Mouse (Mus musculus) urinary bladder, postnatal 14 days (tissue): Measurements from ENCODE around the gene Prnd.

Source experiments
- DNase-seq: peaks from one replicate; pipeline ENCODE4 v3.0.0; 2021; ENCODE audit warnings: low spot score

Prnd gene

DNA sequence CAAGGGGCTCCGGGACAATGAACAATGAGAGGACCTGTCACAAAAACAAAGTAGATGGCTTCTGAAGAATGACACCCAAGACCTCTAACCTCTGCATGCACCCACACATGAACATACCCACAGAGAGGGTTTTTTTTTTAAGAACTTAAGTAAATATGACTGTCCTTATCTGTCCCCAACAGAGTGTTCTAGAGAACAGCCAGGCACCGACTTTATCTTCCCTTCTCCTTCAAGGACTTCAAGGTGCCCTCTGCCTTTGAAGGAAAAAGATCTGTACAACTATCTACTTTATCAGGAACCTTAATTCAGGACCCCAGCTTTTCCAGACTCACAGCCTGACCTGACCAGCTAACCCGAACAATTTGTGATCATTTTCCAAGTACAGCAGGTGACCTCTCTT is 10.2 kb upstream of the Prnd start:
- no peak for DNase-seq

DNA sequence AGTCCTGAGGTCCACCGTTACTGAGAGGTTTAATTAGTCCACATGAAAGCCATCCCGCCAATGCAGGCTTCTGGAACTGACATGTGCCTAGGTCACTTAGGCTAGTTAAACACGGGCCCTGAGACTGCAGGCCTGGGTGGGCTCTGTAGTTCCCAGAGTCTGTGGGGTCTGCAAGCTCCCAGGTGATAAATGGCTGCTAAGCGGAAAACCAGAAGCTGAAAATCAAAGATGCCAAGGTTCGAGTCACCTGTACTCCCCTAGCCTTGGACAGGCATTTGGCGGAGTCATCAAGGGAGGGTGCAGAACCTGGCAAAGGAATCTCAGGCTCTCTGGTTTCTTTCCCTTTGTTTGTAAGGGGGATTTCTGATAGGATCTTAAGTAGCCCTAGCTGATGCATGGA is 9.2 kb upstream of the Prnd start:
- DNase-seq = peak; percentile 1

DNA sequence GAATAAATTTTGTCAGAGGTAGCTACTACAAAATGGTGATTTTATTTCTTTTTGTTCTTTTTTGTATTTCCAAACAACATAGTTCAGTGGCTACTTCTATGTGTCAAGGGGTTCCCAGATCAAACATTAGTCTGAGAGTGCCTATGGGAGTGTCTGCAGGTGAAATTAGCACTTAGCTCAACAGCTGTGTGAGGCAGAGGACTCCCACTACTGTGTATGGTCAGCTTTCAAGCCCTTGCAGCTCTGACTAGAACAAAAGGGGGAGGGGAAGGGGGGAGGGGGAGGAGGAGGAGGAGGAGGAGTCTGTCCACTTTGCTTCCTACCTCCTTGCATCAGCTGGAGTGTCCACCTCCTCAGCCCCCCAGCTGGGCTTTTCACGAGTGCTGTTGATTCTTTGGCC is 6.3 kb upstream of the Prnd start:
- no peak for DNase-seq

DNA sequence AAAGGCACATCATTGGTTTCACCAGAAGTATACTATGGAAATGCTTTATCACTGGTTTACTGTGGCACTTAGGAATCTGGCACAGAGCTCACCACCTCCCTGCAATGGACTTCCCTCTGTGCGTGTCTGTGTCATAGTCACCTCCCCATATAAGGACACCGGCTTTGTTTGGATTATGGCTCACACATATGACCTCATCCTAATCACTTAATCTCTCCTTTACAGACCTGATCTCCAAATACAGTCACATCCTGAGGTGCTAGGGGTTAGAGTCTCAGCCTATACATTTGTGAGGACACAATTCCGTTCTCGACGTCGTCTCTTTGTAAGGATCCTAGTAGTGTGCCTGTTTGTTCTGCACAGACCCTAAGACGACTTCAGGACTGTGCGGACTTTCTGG is 5.4 kb upstream of the Prnd start:
- DNase-seq = peak; percentile 2

DNA sequence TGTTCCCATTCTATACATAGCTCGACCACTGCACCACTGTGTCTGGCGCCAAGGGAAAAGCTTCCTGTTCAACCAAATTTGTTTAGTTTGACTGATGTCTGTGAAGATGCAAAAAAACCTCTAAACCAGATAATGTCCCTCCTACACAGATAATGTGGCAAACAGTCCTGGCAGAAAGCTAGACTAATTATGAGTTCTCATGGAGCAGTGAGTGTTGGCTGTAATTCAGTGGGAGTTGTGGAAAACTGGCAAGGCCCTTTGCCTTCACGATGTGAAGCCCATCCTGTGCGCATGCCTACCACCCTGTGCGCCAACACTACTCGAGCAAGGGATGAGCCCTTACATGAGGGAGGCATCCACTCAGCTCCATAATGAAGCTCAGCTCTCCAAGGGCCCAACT is 4.9 kb upstream of the Prnd start:
- DNase-seq = peak; percentile 1

DNA sequence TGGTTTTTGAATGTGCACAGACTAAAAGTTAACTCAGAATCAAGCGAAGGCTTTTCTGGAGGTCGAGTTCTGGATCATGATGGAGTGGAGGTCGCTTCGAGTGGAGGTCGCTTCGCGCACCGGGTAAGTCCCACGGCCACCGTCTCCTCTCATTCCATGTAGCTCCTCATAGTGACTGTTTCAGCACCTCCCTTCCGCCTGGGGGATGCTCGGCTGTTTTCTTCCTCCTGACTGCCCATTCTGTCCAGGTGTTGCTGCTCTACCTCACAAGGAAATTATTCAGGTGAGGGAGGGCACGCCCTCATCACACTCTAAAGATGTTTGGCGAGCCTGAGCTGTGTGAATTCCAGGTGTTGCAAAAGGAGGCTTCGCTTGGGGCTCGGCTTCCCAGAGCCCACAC is 4.3 kb upstream of the Prnd start:
- peak; percentile 2 for DNase-seq

DNA sequence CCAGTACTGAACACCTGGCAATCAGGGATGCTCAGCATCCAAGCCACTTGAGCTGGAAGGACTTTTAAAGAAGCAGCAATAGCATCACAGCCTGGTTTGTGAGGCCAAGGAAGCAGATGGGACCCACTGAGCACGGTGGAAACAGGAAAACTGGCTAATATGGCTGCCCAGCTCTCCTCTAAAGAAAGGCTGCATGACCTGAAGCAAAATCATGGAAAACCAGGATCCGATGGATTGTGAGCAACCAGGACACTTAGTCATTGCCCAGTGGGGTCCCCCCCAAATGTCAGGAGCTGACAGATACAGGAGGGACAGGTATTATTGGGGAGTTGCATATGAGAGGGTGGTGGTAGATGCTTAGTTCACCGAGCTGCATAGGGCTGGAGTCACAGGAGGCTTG is 2.5 kb upstream of the Prnd start:
- DNase-seq = peak; percentile 1

DNA sequence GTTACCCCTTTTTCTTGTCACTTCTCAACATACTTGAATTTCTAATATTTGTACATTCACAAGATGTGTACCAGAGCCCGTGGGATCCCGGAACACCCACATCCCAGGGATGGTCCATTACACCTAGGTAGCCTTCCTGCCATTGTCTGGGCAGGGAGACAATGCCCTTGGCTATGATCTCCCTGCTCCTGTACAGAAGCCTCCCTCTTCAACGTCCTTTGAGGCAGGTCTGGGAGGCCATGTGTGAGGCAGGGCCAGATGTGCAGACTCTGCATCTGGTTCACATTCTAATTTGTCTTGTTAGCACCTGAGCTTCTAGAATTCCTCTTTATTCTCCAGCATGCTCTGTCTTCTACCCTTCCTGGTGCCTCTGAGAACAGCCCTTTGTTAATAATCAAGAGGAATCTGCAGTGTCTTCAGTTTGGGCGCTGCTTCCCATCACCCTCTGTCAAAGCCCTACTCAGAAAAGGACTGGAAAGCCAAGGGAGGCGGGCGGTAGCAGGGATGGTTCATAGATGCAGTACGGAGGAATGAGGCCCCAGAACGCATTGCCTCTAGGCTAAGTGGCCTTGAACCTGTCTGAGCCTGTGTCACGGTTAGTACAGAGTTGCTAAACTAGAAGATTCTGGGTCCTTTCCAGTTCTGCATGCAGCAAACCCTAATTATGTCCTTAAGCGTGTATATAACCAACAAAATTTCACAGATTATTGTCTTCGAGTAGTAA is 1.6 kb upstream of the Prnd start:
- peak; percentile 1 for DNase-seq

DNA sequence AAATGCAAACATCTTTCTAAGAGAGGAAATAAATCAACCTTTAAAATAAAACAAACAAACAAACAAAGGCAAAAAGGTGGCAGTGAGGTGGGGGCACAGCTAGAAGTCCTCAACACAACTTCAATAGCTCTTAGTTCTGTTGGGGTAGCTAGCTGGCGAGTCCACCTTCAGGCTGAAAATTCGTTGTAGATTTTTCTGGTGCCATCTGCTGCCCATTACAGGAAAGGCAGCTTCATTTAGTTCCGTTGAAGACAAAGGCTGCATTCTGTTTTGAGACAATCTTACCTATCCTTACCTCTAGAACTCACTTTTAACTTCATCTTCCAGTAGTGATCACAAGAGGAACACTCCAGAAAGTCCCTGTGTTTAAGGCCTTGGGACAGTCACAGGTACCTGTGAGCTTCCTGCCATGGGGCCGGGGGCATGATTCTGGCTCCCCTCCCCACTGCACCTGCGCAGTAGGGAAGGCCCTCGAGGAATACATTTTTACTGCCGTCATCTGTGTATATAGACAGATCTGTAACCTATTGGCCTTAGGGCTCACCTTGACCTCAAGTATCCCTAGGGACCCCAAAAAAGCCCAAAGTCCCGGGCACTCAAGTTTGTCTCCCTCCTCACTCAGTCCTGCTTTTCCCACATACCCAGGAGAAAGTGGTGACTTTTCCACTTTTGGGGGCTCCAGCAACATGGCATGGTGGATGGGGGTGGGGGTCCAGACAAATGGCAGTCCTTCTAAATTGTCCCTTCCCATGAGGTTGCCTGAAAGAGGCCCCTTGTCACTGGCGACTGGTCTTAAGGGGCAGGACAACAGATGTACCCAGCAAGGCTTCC is 679 bp upstream of the Prnd start:
- peak; percentile 61 for DNase-seq

DNA sequence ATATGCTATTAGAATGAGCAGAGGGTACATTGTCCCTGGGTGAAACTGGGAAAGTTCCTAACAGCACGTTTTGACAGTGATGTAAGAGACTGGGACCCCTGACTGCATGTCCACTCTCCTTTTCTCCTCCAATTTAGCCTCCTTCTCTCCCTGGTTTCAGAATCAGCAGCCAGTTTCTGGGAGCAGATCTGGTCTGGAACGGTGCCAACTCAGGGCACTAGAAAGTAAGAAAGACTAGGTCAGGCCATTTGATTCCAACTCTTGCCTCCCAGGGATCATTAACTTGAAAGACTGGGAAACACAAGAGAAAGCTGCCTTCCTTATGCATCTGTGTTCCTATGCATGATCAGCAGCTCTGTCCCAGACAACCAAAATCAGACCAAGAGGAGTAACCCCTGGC is 1.8 kb downstream of the Prnd start:
- DNase-seq = peak; percentile 7

DNA sequence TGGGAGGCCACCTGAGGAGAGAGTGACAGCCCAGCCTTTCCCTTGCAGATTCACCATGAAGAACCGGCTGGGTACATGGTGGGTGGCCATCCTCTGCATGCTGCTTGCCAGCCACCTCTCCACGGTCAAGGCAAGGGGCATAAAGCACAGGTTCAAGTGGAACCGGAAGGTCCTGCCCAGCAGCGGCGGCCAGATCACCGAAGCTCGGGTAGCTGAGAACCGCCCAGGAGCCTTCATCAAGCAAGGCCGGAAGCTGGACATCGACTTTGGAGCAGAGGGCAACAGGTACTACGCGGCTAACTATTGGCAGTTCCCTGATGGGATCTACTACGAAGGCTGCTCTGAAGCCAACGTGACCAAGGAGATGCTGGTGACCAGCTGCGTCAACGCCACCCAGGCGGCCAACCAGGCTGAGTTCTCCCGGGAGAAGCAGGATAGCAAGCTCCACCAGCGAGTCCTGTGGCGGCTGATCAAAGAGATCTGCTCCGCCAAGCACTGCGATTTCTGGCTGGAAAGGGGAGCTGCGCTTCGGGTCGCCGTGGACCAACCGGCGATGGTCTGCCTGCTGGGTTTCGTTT is 2.4 kb downstream of the Prnd start:
- DNase-seq = peak; percentile 7

DNA sequence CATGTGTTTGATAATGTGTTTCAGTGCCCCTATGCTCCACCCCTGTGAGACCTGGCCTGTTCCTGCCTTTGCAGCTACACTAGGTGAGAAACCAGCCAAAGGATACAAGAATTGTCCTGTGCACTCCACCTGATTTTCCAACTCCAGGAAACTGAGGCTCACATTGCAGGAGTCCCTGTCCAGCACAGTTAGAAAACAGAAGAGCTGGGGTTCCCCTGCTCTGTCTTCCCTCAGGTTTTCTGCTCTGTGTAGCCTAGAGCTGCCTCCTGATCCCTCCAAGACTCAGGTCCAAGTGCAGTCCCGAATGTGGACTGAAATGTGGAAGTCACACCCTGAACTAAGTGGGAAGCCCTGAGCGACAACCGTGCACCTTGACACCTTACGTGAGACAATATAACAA is 3.0 kb downstream of the Prnd start:
- DNase-seq = peak; percentile 1

DNA sequence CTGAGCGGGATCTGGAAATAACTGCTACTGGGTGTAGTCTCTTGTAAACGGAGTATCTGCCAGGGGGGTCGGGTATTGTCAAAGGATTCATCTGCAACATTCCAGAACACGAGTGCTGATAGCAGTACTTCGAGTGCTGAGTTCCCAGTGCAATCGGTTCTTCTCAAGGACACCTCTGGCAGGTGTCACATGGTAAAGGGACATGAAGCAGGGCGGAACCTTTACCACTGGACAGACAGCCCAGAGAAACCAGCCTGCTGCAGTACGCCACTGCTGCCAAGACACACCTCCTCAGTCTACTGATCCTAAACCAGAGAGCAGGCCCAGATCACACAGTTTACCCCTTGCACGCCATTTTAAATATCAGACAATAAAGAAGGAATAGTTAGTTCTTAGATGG is 4.2 kb downstream of the Prnd start:
- peak; percentile 2 for DNase-seq

DNA sequence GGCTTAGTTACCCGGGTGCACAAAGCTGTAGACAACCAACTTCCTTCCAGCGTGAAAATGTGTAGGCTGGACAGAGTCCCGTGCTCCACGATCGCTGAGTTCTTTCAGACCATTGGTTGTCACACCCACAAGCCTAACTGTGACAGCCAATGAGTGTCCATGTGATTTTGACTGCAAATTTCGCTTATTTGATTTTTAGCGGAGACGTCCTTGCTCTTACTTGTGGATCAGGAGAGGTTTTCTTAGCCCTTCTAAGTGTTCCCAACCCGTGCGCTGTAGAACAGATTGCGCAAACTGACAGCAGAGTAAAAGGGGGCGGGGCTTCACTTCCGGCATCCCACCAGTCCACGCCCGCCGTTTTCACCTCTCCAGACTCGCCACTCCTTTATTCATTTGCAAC is 4.6 kb downstream of the Prnd start:
- DNase-seq = peak; percentile 48

DNA sequence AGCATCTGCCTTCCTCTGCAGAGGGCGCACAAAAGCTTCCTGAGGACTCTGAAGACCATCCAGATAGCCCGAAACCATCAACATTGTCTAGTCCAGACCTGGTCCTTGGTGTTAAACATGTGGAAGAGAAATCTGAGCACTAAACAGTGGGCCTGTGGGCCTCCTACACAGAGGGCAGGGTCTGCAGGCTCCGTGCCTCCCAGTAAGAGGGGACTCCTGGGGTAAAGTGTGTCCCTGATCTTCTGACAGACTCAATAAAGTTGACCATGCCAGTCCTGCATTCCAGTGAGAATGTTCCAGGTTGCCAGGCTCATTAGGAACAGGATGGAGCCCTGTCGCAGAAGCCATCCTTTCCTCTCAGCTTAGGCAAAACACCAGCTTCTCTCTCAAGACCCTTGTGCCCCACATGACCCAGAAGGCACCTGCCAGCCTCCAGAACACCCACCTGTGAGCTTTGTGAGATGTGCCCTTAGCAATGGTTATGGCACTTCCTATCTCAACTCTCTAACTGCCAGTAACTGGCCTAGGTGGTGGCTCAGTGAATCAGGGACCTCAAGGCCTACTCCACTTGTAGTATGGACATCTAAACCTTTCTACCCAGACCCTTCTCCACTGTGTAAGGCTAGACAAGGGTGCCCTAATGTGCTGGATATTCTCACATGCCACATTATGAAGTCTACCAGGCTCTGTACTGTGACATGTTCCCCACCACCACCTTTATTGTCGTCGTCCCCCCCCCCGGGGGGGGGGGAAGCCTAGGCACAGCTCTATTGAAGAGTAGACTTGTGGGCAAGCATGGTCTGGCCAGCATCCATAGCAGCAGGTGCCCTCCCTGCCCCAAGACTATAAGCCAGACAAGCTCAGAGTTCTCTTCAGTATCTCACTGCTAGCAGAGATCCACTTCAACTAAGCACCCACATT is 5.9 kb downstream of the Prnd start:
- DNase-seq = no peak

DNA sequence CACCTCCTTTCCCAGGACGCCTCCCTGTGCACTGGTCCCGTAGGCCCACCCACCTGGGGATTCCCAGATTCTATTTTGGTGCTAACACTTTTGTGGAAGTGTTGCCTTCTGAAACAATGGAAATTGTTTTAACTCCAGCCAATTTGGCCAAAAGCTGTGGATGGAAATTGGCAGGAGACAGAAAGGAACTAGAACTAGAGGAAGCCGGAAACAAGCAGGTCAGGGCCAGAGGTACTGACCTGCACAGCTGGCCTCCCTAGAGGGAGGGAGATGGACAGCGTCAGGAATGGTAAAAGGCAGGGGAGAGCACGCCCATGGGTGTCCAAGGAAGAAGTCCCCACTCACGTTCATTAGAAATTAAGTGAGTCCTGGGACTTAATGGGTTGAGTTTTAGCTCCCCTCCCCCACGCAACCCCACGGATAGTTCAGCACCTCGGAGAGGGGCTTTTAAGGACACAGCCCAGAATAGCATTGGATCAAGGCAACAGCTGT is 7.1 kb downstream of the Prnd start:
- no peak for DNase-seq

DNA sequence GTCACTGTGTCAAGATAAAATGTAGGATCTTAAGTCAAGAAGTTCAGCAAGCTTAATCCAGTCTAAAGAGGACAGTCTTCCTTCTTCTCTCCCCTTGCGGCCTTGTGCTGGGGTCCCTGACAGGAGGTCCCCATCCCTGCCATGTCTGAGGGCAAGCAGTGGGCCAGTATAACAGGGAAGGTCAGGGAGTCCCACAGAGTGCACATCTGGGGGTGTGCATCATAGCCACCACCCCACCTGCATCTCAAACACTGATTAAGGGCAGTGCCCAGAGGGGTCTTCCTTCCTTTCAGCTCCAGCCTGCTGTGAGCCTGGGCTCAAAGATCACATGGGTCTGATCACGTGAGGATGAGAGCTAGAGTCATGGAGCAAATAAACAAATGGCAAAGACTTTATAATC is 11.0 kb downstream of the Prnd start:
- DNase-seq = no peak

DNA sequence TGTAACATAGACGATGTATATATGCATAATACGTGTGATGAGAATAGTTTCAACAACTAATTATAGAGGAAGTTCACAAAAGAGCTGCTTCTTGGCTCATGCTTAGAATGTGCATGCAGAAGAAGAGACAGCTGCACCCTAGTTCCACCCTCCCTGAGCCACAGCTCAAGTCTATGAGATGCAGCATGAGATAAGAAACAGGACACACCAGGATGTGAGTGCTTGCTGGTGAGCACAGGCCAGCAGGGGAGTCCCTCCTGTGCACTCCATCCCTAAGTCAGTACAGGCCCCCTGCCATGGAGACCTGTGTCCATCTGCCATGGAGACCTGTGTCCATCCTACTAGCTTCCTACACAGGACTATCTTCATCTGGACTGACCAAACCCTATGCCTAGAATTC is 19.9 kb downstream of the Prnd start:
- DNase-seq = no peak

DNA sequence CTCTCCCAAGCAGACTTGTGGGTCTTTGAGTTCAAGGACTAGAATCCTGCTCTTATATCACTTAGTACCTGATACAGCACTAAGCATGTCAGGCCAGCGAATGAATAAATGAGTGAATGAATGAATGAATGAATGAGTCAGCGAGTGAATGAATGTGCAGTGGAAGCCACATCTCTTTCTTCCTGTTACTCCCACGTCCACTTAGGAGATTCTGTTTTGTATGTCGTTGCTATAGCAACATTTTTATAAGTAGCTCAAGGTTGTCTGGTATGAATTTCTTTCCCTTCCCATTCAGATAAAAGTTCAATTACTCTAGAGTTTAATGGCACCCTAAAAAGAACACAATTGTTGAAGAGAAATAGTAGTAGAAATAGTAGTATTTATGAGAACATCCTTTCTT is 20.4 kb downstream of the Prnd start:
- DNase-seq = no peak

DNA sequence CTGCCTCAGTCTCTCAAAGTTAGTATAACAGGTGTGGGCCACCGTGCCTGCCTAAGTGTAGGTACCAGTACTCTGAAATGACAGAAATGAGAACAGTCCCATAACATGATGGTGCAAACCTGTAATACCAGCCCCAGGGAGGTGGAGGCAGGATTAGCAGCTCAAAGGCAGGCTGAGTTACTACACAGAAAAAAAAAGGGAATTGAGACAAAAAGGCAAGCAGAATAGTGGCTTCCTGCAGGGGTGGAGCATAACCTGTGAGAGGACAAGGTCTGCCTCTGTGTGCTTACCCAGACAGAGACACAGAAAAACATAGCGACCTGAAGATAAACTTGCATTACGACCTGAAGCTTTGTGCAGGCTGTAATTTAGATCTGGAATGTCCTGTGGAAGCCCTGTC is 26.0 kb downstream of the Prnd start:
- DNase-seq = no peak

DNA sequence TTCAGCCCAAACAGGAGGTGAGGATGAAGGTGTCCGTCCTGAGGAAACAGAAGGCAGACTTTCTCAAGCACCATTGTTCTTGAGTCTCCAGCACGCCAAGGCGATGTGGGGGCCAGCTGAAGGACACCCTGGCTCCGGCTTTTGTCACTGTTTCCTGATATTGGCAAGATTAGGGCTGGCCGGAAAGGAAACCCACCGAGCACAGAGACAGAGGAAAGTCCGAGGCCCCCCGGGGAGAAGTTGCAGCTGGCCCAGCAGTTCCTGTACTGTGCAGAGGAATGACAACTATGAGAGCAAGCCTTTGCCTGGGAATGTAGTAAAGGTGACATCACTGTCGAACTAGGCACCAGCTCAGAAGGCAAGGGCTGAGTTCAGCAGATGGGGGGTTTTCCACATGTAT is 30.2 kb downstream of the Prnd start:
- DNase-seq = no peak

DNA sequence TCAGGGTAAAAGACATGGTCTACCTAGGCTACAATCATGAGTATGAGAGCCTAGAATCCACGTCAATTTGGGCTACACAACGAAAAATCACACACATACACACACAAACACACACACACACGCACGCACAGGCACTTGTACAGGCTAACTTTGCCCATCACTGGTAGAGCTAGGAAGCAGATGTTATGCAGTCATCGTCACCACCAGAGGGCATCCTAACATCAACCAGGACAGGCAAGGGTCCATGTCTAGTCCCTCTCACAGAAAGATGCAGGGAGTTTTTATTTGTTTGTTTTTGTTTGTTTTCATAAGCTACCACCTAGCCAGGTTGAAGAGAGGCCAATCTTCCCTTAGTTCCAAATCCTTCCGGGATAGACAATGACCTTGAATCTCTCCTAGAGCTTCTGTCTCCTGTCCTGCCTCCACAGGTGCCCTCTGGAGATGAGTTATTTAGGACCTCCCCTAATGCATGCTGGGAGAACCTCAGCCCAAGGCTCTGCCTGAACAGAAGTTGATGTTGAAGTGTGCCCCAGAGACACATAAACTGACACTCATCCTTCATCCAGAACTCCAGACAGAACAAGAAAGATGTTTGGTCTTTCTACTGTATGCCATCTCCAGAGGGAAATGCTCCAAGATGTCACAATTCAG is 32.0 kb downstream of the Prnd start:
- peak; percentile 59 for DNase-seq
